Mouse (Mus musculus): Measurements from ENCODE around the gene Ctnna3. TPM values are rescaled to one million over a fixed set of nuclear protein-coding genes. Genes with fewer than 3 reads are reported as not detected.
A peak's percentile ranks its signal among the peaks of the same experiment; 100 is the strongest.

Ctnna3 gene
- polyA plus RNA-seq, 1 experiment: 0.17 TPM

GRCm38 (mm10) chr10:63457292-63458128 lies 27.6 kb downstream of the Ctnna3 start:
- no peak for TF ChIP-seq POLR2AphosphoS2 (IDR thresholded peaks at IDR 0.05; ENCODE audit: insufficient read length, low read depth)
- TF ChIP-seq REST (IDR thresholded peaks at IDR 0.05; ENCODE audit: insufficient read depth, insufficient read length): no peak
- TF ChIP-seq SRF (IDR thresholded peaks at IDR 0.05; ENCODE audit: control insufficient read depth, insufficient read length, low read depth): no peak
- no peak for TF ChIP-seq TCF3 (IDR thresholded peaks at IDR 0.05; ENCODE audit: insufficient read length, low read depth)
- no peak for TF ChIP-seq MAX (IDR thresholded peaks at IDR 0.05; ENCODE audit: low read depth)
- H3K4me3 ChIP-seq: no peak overlapping the region
- H3ac ChIP-seq (ENCODE audit: control insufficient read depth, insufficient read length): no peak overlapping the region
- H3K36me3 ChIP-seq (ENCODE audit: control insufficient read depth, insufficient read depth): no peaks in the 10 kb centered on the region
- H3K27me3 ChIP-seq (ENCODE audit: control insufficient read depth, insufficient read depth, insufficient read length): peaks cover 4% of the 10 kb centered on the region
- H3K79me2 ChIP-seq (ENCODE audit: control insufficient read depth, insufficient read depth): no peaks in the 10 kb centered on the region
- H3K4me2 ChIP-seq (ENCODE audit: low read depth): peak overlapping the region; percentile 24

GRCm38 (mm10) chr10:63460935-63461334 lies 31.0 kb downstream of the Ctnna3 start:
- Histone ChIP-seq H3K27me3 (ENCODE audit: control insufficient read depth, insufficient read depth, insufficient read length) (peaks cover 4% of the 10 kb centered on the region), H3K36me3 (ENCODE audit: control insufficient read depth, insufficient read depth) (no peaks in the 10 kb centered on the region), H3K79me2 (ENCODE audit: control insufficient read depth, insufficient read depth) (no peaks in the 10 kb centered on the region), H3K4me2 (ENCODE audit: low read depth) (no peak overlapping the region), H3K4me3 (no peak overlapping the region), H3ac (ENCODE audit: control insufficient read depth, insufficient read length) (no peak overlapping the region)
- TF ChIP-seq TCF12 (IDR thresholded peaks at IDR 0.05; ENCODE audit: insufficient read depth, poor library complexity, severe bottlenecking) (no peak), E2F4 (IDR thresholded peaks at IDR 0.05; ENCODE audit: insufficient read depth) (no peak), MAX (IDR thresholded peaks at IDR 0.05; ENCODE audit: low read depth) (no peak), CEBPB (IDR thresholded peaks at IDR 0.05; ENCODE audit: insufficient read depth, poor library complexity, severe bottlenecking) (no peak), USF1 (IDR thresholded peaks at IDR 0.05; ENCODE audit: low read depth) (no peak), TCF3 (IDR thresholded peaks at IDR 0.05; ENCODE audit: insufficient read length, low read depth) (no peak), POLR2AphosphoS2 (IDR thresholded peaks at IDR 0.05; ENCODE audit: insufficient read length, low read depth) (no peak), MYOD1 (IDR thresholded peaks at IDR 0.05; ENCODE audit: control insufficient read depth in 1 of 3, insufficient read length in 2 of 3, low read depth in 2 of 3) (no peak), MYOG (IDR thresholded peaks at IDR 0.05; ENCODE audit: control insufficient read depth in 1 of 3, insufficient read depth in 1 of 3, insufficient read length in 2 of 3, low read depth in 2 of 3) (no peak), SRF (IDR thresholded peaks at IDR 0.05; ENCODE audit: control insufficient read depth, insufficient read length, low read depth) (no peak), REST (IDR thresholded peaks at IDR 0.05; ENCODE audit: insufficient read depth, insufficient read length) (no peak)

GRCm38 (mm10) chr10:63472473-63472872 lies 42.6 kb downstream of the Ctnna3 start:
- Histone ChIP-seq H3K79me2 (ENCODE audit: control insufficient read depth, insufficient read depth) (no peaks in the 10 kb centered on the region), H3K36me3 (ENCODE audit: control insufficient read depth, insufficient read depth) (no peaks in the 10 kb centered on the region), H3K27me3 (ENCODE audit: control insufficient read depth, insufficient read depth, insufficient read length) (no peaks in the 10 kb centered on the region), H3ac (ENCODE audit: control insufficient read depth, insufficient read length) (no peak overlapping the region), H3K4me2 (ENCODE audit: low read depth) (no peak overlapping the region), H3K4me3 (no peak overlapping the region)
- TF ChIP-seq MYOG (IDR thresholded peaks at IDR 0.05; ENCODE audit: control insufficient read depth in 1 of 3, insufficient read depth in 1 of 3, insufficient read length in 2 of 3, low read depth in 2 of 3): no peak
- TF ChIP-seq POLR2AphosphoS2 (IDR thresholded peaks at IDR 0.05; ENCODE audit: insufficient read length, low read depth): no peak
- no peak for TF ChIP-seq SRF (IDR thresholded peaks at IDR 0.05; ENCODE audit: control insufficient read depth, insufficient read length, low read depth)
- TF ChIP-seq MYOD1 (IDR thresholded peaks at IDR 0.05; ENCODE audit: control insufficient read depth in 1 of 3, insufficient read length in 2 of 3, low read depth in 2 of 3): no peak
- TF ChIP-seq TCF12 (IDR thresholded peaks at IDR 0.05; ENCODE audit: insufficient read depth, poor library complexity, severe bottlenecking): no peak
- TF ChIP-seq CEBPB (IDR thresholded peaks at IDR 0.05; ENCODE audit: insufficient read depth, poor library complexity, severe bottlenecking): no peak
- no peak for TF ChIP-seq MAX (IDR thresholded peaks at IDR 0.05; ENCODE audit: low read depth)
- TF ChIP-seq E2F4 (IDR thresholded peaks at IDR 0.05; ENCODE audit: insufficient read depth): no peak
- TF ChIP-seq USF1 (IDR thresholded peaks at IDR 0.05; ENCODE audit: low read depth): no peak

- Histone ChIP-seq H3K79me2 (ENCODE audit: control insufficient read depth, insufficient read depth) (no peaks in the 10 kb centered on the region), H3K27me3 (ENCODE audit: control insufficient read depth, insufficient read depth, insufficient read length) (no peaks in the 10 kb centered on the region), H3K4me2 (ENCODE audit: low read depth) (peak overlapping the region; percentile 51), H3K36me3 (ENCODE audit: control insufficient read depth, insufficient read depth) (no peaks in the 10 kb centered on the region), H3ac (ENCODE audit: control insufficient read depth, insufficient read length) (no peak overlapping the region), H3K4me3 (no peak overlapping the region)
- no peak for TF ChIP-seq REST (IDR thresholded peaks at IDR 0.05; ENCODE audit: insufficient read depth, insufficient read length)
- TF ChIP-seq E2F4 (IDR thresholded peaks at IDR 0.05; ENCODE audit: insufficient read depth): no peak
- no peak for TF ChIP-seq CEBPB (IDR thresholded peaks at IDR 0.05; ENCODE audit: insufficient read depth, poor library complexity, severe bottlenecking)
- TF ChIP-seq POLR2AphosphoS2 (IDR thresholded peaks at IDR 0.05; ENCODE audit: insufficient read length, low read depth): no peak
- TF ChIP-seq MYOD1 (IDR thresholded peaks at IDR 0.05; ENCODE audit: control insufficient read depth in 1 of 3, insufficient read length in 2 of 3, low read depth in 2 of 3): no peak
- no peak for TF ChIP-seq USF1 (IDR thresholded peaks at IDR 0.05; ENCODE audit: low read depth)
- no peak for TF ChIP-seq MYOG (IDR thresholded peaks at IDR 0.05; ENCODE audit: control insufficient read depth in 1 of 3, insufficient read depth in 1 of 3, insufficient read length in 2 of 3, low read depth in 2 of 3)
- no peak for TF ChIP-seq TCF12 (IDR thresholded peaks at IDR 0.05; ENCODE audit: insufficient read depth, poor library complexity, severe bottlenecking)
- TF ChIP-seq MAX (IDR thresholded peaks at IDR 0.05; ENCODE audit: low read depth): no peak
- no peak for TF ChIP-seq SRF (IDR thresholded peaks at IDR 0.05; ENCODE audit: control insufficient read depth, insufficient read length, low read depth)
Observed at GRCm38 (mm10) chr10:63476167-63476647, 46.3 kb downstream of the Ctnna3 start.

Measured in myocyte (in vitro differentiated cells).